8 mouse cellular contexts compared by ENCODE assay signal in the genomic region with DNA sequence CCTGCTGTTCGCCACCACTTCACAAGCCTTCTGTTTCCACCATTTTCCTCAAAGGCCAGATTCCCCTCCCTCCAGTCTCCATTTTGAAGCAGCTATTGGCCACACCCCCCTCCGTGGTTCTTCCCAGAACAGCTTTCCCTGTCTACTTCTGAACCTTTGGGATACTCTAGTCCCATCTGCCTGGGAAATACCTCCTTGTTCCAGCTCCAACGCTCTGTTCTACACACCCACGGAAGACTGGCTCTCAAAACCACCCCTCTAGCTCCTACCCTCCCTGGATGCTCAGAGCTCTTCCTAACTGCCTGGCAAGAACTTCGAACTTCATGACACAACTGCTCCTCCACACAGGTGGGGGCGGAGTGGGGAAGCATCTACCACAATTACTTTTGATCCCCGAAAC. TPM values are rescaled to one million over a fixed set of nuclear protein-coding genes. Genes with fewer than 3 reads are reported as not detected.
A peak's percentile ranks its signal among the peaks of the same experiment; 100 is the strongest.
DNase-seq lines count a peak whose midpoint lies in the region; ATAC-seq and TF ChIP-seq lines count a peak whose summit lies in the region.

No protein-coding gene starts in this region.

- TF ChIP-seq POLR2A in kidney, adult 2 months (IDR thresholded peaks at IDR 0.05; ENCODE audit: low read depth, low read length) = no peak

- no peak overlapping the region for H3K9ac ChIP-seq in forebrain, postnatal 0 days

- H3K9me3 ChIP-seq in forebrain, postnatal 0 days (ENCODE audit: low read length) = no peaks in the 10 kb centered on the region
- H3K9me3 ChIP-seq in limb, embryonic 10.5 days (replicated peaks) = no peaks in the 10 kb centered on the region

- intact Hi-C loops in left cerebral cortex, postnatal 4 days (cut with DNase I) = no loop called here

- H3K4me2 ChIP-seq in forebrain, postnatal 0 days (ENCODE audit: low read depth) = peak overlapping the region; percentile 71

- WGBS in forebrain, postnatal 0 days = 76% methylated on average over 7 of the region's 7 CpGs
- 92% methylated on average over 7 of the region's 7 CpGs for WGBS in limb, embryonic 10.5 days
- WGBS in kidney, adult 2 months = 91% methylated on average over 7 of the region's 7 CpGs

- H3K4me1 ChIP-seq in forebrain, postnatal 0 days (ENCODE audit: insufficient read depth) = peaks cover 3% of the 10 kb centered on the region; the same call in 1 of the 2 replicates
- peaks cover 51% of the 10 kb centered on the region for H3K4me1 ChIP-seq in limb, embryonic 10.5 days
- H3K4me1 ChIP-seq in kidney, adult 2 months (ENCODE audit: control insufficient read depth, insufficient read depth, low read length) = peaks cover 21% of the 10 kb centered on the region

- peak overlapping the region; percentile 85 for H3K4me3 ChIP-seq in forebrain, postnatal 0 days (ENCODE audit: low read depth, low read length)
- H3K4me3 ChIP-seq in limb, embryonic 10.5 days = peak overlapping the region; percentile 90; the same call in 1 of the 2 replicates
- no peak overlapping the region for H3K4me3 ChIP-seq in kidney, adult 2 months (ENCODE audit: insufficient read depth, low read depth, low read length)

- ATAC-seq in forebrain, postnatal 0 days = no peak

- H3K27me3 ChIP-seq in forebrain, postnatal 0 days (ENCODE audit: insufficient read depth, low read length) = no peaks in the 10 kb centered on the region
- H3K27me3 ChIP-seq in limb, embryonic 10.5 days (ENCODE audit: low read depth, poor library complexity, severe bottlenecking) = no peaks in the 10 kb centered on the region
- no peaks in the 10 kb centered on the region for H3K27me3 ChIP-seq in kidney, adult 2 months (replicated peaks; ENCODE audit: control insufficient read depth, insufficient read depth, low read length)

- no peak for TF ChIP-seq CTCF in forebrain, postnatal 0 days (IDR thresholded peaks at IDR 0.05; ENCODE audit: low read depth)
- TF ChIP-seq CTCF in kidney, adult 2 months (conservative IDR thresholded peaks at IDR 0.05; ENCODE audit: insufficient read depth, insufficient read length, low read depth, low read length) = no peak

- no peak overlapping the region for H3K27ac ChIP-seq in forebrain, postnatal 0 days (ENCODE audit: low read depth, low read length)
- no peak overlapping the region; the same call in 1 of the 2 replicates for H3K27ac ChIP-seq in limb, embryonic 10.5 days
- H3K27ac ChIP-seq in kidney, adult 2 months (ENCODE audit: insufficient read depth, low read depth, low read length) = no peak overlapping the region

- peak; percentile 46 for DNase-seq in left cerebral cortex, adult 11 months (ENCODE audit: low spot score)
- DNase-seq in left cerebral cortex, postnatal 4 days = no peak
- DNase-seq in forebrain, postnatal 0 days = no peak
- no peak for DNase-seq in limb, embryonic 10.5 days (ENCODE audit: low spot score)
- DNase-seq in right cerebral cortex, postnatal 10 days (ENCODE audit: low spot score in 2 of 2) = peak; percentile 46 to 62
- no peak for DNase-seq in spleen, postnatal 4 days (ENCODE audit: low spot score in 2 of 2)
- DNase-seq in adrenal gland, adult 8-10 months = no peak
- no peak for DNase-seq in kidney, adult 2 months

- H3K36me3 ChIP-seq in forebrain, postnatal 0 days (ENCODE audit: insufficient read depth) = peaks cover 3% of the 10 kb centered on the region; the same call in 1 of the 2 replicates
- peaks cover 22% of the 10 kb centered on the region for H3K36me3 ChIP-seq in limb, embryonic 10.5 days
- no peaks in the 10 kb centered on the region for H3K36me3 ChIP-seq in kidney, adult 2 months (ENCODE audit: control insufficient read depth, insufficient read depth, low read length)

RNA-seq across cellular contexts. Expression of a gene that starts 2.0 kb away (rescaled TPM):
- 10 to 100 TPM; 57.3 to 57.4 TPM for total RNA-seq in left cerebral cortex, postnatal 4 days (2021)
- 29.5 and 29.8 TPM in 2 replicates for total RNA-seq in forebrain, postnatal 0 days (2014; rRNA removed)
- 17.7 and 25.5 TPM in 2 replicates for polyA plus RNA-seq in forebrain, postnatal 0 days (2015; fragmentation: Nextera tagmentation; extraction: Ambion mirVana)
- 140 and 148 TPM in 2 replicates for polyA plus RNA-seq in limb, embryonic 10.5 days (2016; fragmentation: Nextera tagmentation; extraction: Ambion mirVana)
- total RNA-seq in adrenal gland, adult 8-10 months (2022) = 10 to 100 TPM; 18.0 to 29.3 (median 22.4) TPM
- 49.1 and 53.0 TPM in 2 replicates for polyA plus RNA-seq in kidney, adult 2 months (2012; rRNA removed)

RNA-seq across cellular contexts. Expression of a gene that starts 37.5 kb away (rescaled TPM):
- total RNA-seq in left cerebral cortex, postnatal 4 days (2021) = 10 to 100 TPM; 24.5 to 26.2 TPM
- 23.4 and 32.5 TPM in 2 replicates for total RNA-seq in forebrain, postnatal 0 days (2014; rRNA removed)
- 7.9 and 24.7 TPM in 2 replicates for polyA plus RNA-seq in forebrain, postnatal 0 days (2015; fragmentation: Nextera tagmentation; extraction: Ambion mirVana)
- 22.8 and 24.8 TPM in 2 replicates for polyA plus RNA-seq in limb, embryonic 10.5 days (2016; fragmentation: Nextera tagmentation; extraction: Ambion mirVana)
- total RNA-seq in adrenal gland, adult 8-10 months (2022) = 10 to 100 TPM; 31.8 to 48.8 (median 40.1) TPM
- 39.9 and 41.7 TPM in 2 replicates for polyA plus RNA-seq in kidney, adult 2 months (2012; rRNA removed)

RNA-seq across cellular contexts. Expression of a gene that starts 48.0 kb away (rescaled TPM):
- 10 to 100 TPM; 82.6 to 87.1 TPM for total RNA-seq in left cerebral cortex, postnatal 4 days (2021)
- 76.2 and 105 TPM in 2 replicates for total RNA-seq in forebrain, postnatal 0 days (2014; rRNA removed)
- polyA plus RNA-seq in forebrain, postnatal 0 days (2015; fragmentation: Nextera tagmentation; extraction: Ambion mirVana) = 38.5 and 54.5 TPM in 2 replicates
- 83.7 and 87.3 TPM in 2 replicates for polyA plus RNA-seq in limb, embryonic 10.5 days (2016; fragmentation: Nextera tagmentation; extraction: Ambion mirVana)
- total RNA-seq in adrenal gland, adult 8-10 months (2022) = 10 to 100 TPM; 46.0 to 56.0 (median 50.4) TPM
- 18.9 and 19.6 TPM in 2 replicates for polyA plus RNA-seq in kidney, adult 2 months (2012; rRNA removed)

RNA-seq across cellular contexts. Expression of a gene that starts 48.1 kb away (rescaled TPM):
- total RNA-seq in left cerebral cortex, postnatal 4 days (2021) = 1 to 10 TPM; 8.9 to 9.8 TPM
- 13.4 and 16.7 TPM in 2 replicates for total RNA-seq in forebrain, postnatal 0 days (2014; rRNA removed)
- polyA plus RNA-seq in forebrain, postnatal 0 days (2015; fragmentation: Nextera tagmentation; extraction: Ambion mirVana) = 8.3 and 8.8 TPM in 2 replicates
- 19.0 and 20.0 TPM in 2 replicates for polyA plus RNA-seq in limb, embryonic 10.5 days (2016; fragmentation: Nextera tagmentation; extraction: Ambion mirVana)
- 10 to 100 TPM; 17.8 to 23.3 (median 20.0) TPM for total RNA-seq in adrenal gland, adult 8-10 months (2022)
- polyA plus RNA-seq in kidney, adult 2 months (2012; rRNA removed) = 9.2 and 11.2 TPM in 2 replicates

Comparison
In these comparisons a context has a peak if more than half of its experiments do, and no peak if none do; other contexts are left out.
1. DNase-seq: peak in left cerebral cortex, adult 11 months (single experiment) and right cerebral cortex, postnatal 10 days (2 of 2); none in left cerebral cortex, postnatal 4 days (single experiment), forebrain, postnatal 0 days (single experiment), limb, embryonic 10.5 days (single experiment), spleen, postnatal 4 days (0 of 2), adrenal gland, adult 8-10 months (single experiment) and kidney, adult 2 months (single experiment).